Mouse (Mus musculus) C2C12 (cell line): ENCODE measurements around the gene Hoxd8.

Experiments used
- CEBPB ChIP-seq: IDR thresholded peaks from one replicate; pipeline ENCODE4 v1.6.1; 2011; ENCODE audit warnings: low read depth, mild to moderate bottlenecking, control low read depth, moderate library complexity
- CTCF ChIP-seq: IDR thresholded peaks from one replicate; pipeline ENCODE4 v1.5.1; 2011; ENCODE audit not compliant: control insufficient read depth, insufficient read depth, insufficient read length
- MAX ChIP-seq: IDR thresholded peaks from one replicate; pipeline ENCODE4 v1.6.1; 2011; ENCODE audit warnings: mild to moderate bottlenecking, control low read depth
- MYOD1 ChIP-seq: IDR thresholded peaks from one replicate; pipeline ENCODE4 v1.6.1; 2011; ENCODE audit warnings: low read depth; ENCODE audit not compliant: control insufficient read depth, insufficient read length
- MYOG ChIP-seq: IDR thresholded peaks from one replicate; pipeline ENCODE4 v1.6.1; 2011; ENCODE audit not compliant: control insufficient read depth, insufficient read length; ENCODE audit errors: extremely low read depth
- USF1 ChIP-seq: IDR thresholded peaks from one replicate; pipeline ENCODE4 v1.6.1; 2011; ENCODE audit warnings: low read depth, mild to moderate bottlenecking, control low read depth, moderate library complexity

GRCm38 (mm10) chr2:74659507-74660005, 44.9 kb upstream of the Hoxd8 start, which contains the start of gene Evx2:
- TF ChIP-seq CTCF (no peak), CEBPB (no peak), USF1 (no peak), MAX (no peak), MYOD1 (no peak), MYOG (no peak)
